Mouse (Mus musculus): ENCODE measurements around the gene Mpzl3.

DNA sequence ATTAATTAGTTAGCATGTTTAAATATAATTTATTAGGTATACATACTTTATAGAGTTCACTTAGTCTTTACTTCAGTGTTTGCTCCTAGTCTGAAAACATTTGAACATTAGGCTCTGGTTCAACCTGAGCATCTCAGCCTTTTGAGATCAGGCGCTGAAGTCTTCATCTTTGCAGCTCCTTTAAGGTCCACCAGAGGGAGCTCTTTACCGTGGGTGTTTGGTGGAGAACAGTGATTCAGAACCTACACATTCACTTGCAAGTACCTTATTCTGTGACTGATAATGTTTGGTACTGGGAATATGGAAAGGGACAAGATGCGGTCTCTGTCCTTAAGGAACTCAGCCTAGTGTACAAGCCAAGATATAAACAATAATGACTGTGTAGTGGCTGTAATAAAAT lies 32.2 kb upstream of the Mpzl3 start:
- TF ChIP-seq CTCF (IDR thresholded peaks at IDR 0.05; ENCODE audit: extremely low read depth, insufficient read depth, low read length) = peak; percentile 85
- no peak for TF ChIP-seq POLR2A (IDR thresholded peaks at IDR 0.05; ENCODE audit: extremely low read depth, insufficient read depth, low read length)

Data from cortical plate, adult 2 months (tissue).